Mouse (Mus musculus): ENCODE measurements around the gene Col1a2.

Col1a2 gene

GRCm38 (mm10) chr6:4504603-4505131, at the start of gene Col1a2:
TSS of gene Col1a2 (plus strand) at chr6:4504814.
- no peak for DNase-seq

- no peak for DNase-seq
Observed at GRCm38 (mm10) chr6:4455518-4455917, 49.1 kb upstream of the Col1a2 start.

GRCm38 (mm10) chr6:4455961-4456617, 48.5 kb upstream of the Col1a2 start:
- DNase-seq, result no peak

- DNase-seq, result no peak
Observed at GRCm38 (mm10) chr6:4456691-4457447, 47.7 kb upstream of the Col1a2 start.

- peak; percentile 6 for DNase-seq
Observed at GRCm38 (mm10) chr6:4457555-4457996, 47.0 kb upstream of the Col1a2 start.

- DNase-seq, result no peak
Observed at GRCm38 (mm10) chr6:4465320-4465719, 39.3 kb upstream of the Col1a2 start.

GRCm38 (mm10) chr6:4483577-4483936, 21.1 kb upstream of the Col1a2 start:
- DNase-seq, result no peak

GRCm38 (mm10) chr6:4483937-4484601, 20.5 kb upstream of the Col1a2 start:
- DNase-seq, result no peak

GRCm38 (mm10) chr6:4488349-4488748, 16.3 kb upstream of the Col1a2 start:
- no peak for DNase-seq

- no peak for DNase-seq
Observed at GRCm38 (mm10) chr6:4488966-4489365, 15.6 kb upstream of the Col1a2 start.

- DNase-seq, result no peak
Observed at GRCm38 (mm10) chr6:4489366-4490245, 15.0 kb upstream of the Col1a2 start.

GRCm38 (mm10) chr6:4493666-4494065, 10.9 kb upstream of the Col1a2 start:
- DNase-seq, result no peak

GRCm38 (mm10) chr6:4496428-4496827, 8.2 kb upstream of the Col1a2 start:
- no peak for DNase-seq

GRCm38 (mm10) chr6:4503106-4503505, 1.5 kb upstream of the Col1a2 start:
- DNase-seq, result no peak

- DNase-seq, result no peak
Observed at GRCm38 (mm10) chr6:4505158-4505997, 764 bp downstream of the Col1a2 start.

- DNase-seq, result no peak
Observed at GRCm38 (mm10) chr6:4506106-4506505, 1.5 kb downstream of the Col1a2 start.

GRCm38 (mm10) chr6:4506791-4507190, 2.2 kb downstream of the Col1a2 start:
- DNase-seq, result no peak

GRCm38 (mm10) chr6:4507323-4507722, 2.7 kb downstream of the Col1a2 start:
- no peak for DNase-seq

GRCm38 (mm10) chr6:4508279-4508678, 3.7 kb downstream of the Col1a2 start:
- no peak for DNase-seq

GRCm38 (mm10) chr6:4509395-4509794, 4.8 kb downstream of the Col1a2 start:
- no peak for DNase-seq

- no peak for DNase-seq
Observed at GRCm38 (mm10) chr6:4514671-4515070, 10.1 kb downstream of the Col1a2 start.

- no peak for DNase-seq
Observed at GRCm38 (mm10) chr6:4521031-4521430, 16.4 kb downstream of the Col1a2 start.

Measured in right cerebral cortex, postnatal 4 days (tissue).